Mouse (Mus musculus) testis, adult 2 months (tissue): ENCODE measurements at regions not wholly inside any gene's neighbourhood (a gene's known extent, or its start where the extent isn't known, plus 50 kb on each side); places are given as distances from the start of the nearest gene placed in this dataset.

Experiments
- CTCF ChIP-seq: fragments of 200-500 bp; IDR thresholded peaks from 2 replicates; pipeline ENCODE4 v1.5.1; 2012; ENCODE audit warnings: low read depth, mild to moderate bottlenecking, inconsistent platforms, low read length, moderate library complexity; ENCODE audit not compliant: control insufficient read depth, insufficient read depth, insufficient replicate concordance
- POLR2A ChIP-seq: fragments of 200-500 bp; IDR thresholded peaks from 2 replicates; pipeline ENCODE4 v1.6.1; 2012; ENCODE audit warnings: low read depth, mild to moderate bottlenecking, inconsistent platforms, low read length, moderate library complexity; ENCODE audit not compliant: control insufficient read depth

DNA sequence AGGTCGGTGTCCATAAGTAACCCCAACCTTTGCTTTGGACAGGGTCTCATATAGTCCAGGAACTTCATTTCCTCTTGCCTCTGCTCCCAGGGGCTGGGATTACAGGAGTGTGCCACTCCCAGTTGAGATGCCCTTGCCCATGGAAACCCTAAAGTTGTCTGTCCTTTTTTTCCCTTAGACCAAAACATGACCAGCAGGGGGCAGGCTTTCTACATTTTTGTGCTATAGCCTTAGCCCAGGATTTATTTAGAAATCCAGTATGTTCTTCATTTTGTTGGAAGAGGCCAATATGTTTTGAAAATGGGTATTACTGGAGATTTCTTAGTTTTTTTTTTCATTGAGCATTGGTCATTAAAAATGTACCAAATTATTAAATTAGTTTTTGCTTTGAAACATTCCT is 58.6 kb upstream of the Unc93a2 start:
- no peak for TF ChIP-seq CTCF
- TF ChIP-seq POLR2A: no peak
